Mouse (Mus musculus) embryonic facial prominence, embryonic 12.5 days (tissue): Measurements from ENCODE around the gene Dcst1. TPM values are rescaled to one million over a fixed set of nuclear protein-coding genes. Genes with fewer than 3 reads are reported as not detected.
A peak's percentile ranks its signal among the peaks of the same experiment; 100 is the strongest.

Experiments used
- ATAC-seq: fragments of 200-750 bp; cut with Nextera tagmentation; 2 replicates; pipeline ENCODE4 v1.8.0; 2017; ENCODE audit not compliant: insufficient number of reproducible peaks, insufficient read depth, low FRiP score, low TSS enrichment
- H3K27ac ChIP-seq: fragments of 300-500 bp; sonication (generic); 2 replicates; pipeline ENCODE4 v1.5.1; 2016; ENCODE audit warnings: mild to moderate bottlenecking
- H3K27me3 ChIP-seq: fragments of 300-500 bp; sonication (generic); 2 replicates; pipeline ENCODE4 v1.6.1; 2016; ENCODE audit warnings: mild to moderate bottlenecking, moderate library complexity
- H3K36me3 ChIP-seq: fragments of 300-500 bp; sonication (generic); 2 replicates; pipeline ENCODE4 v1.6.1; 2016; ENCODE audit warnings: mild to moderate bottlenecking
- H3K4me1 ChIP-seq: fragments of 300-500 bp; sonication (generic); 2 replicates; pipeline ENCODE4 v1.6.1; 2016
- H3K4me2 ChIP-seq: fragments of 300-500 bp; sonication (generic); replicated peaks from 2 replicates; pipeline ENCODE4 v1.6.1; 2016; ENCODE audit warnings: mild to moderate bottlenecking, moderate library complexity
- H3K4me3 ChIP-seq: fragments of 300-500 bp; sonication (generic); 2 replicates; pipeline ENCODE4 v1.5.1; 2016; ENCODE audit warnings: mild to moderate bottlenecking
- H3K9ac ChIP-seq: fragments of 300-500 bp; sonication (generic); 2 replicates; pipeline ENCODE4 v1.6.1; 2016; ENCODE audit warnings: mild to moderate bottlenecking, moderate library complexity
- H3K9me3 ChIP-seq: fragments of 300-500 bp; sonication (generic); 2 replicates; pipeline ENCODE4 v1.6.1; 2016; ENCODE audit warnings: mild to moderate bottlenecking, moderate library complexity
- WGBS: fragments of 180-500 bp; shearing (Covaris S2); methylation state at CpG from one replicate; pipeline ENCODE4 v1.1.7; 2016; 5-methylcytosine and 5-hydroxymethylcytosine counted together
- polyA plus RNA-seq: library from polyadenylated mRNA; unstranded; fragments of >200 nt; fragmentation: Nextera tagmentation; extraction: Ambion mirVana; gene quantifications from 2 replicates; pipeline ENCODE4 v1.2.1, GENCODE M21; 2016

The Dcst1 gene
- polyA plus RNA-seq, 1 experiment from 2014 or later = 0.32 TPM

DNA sequence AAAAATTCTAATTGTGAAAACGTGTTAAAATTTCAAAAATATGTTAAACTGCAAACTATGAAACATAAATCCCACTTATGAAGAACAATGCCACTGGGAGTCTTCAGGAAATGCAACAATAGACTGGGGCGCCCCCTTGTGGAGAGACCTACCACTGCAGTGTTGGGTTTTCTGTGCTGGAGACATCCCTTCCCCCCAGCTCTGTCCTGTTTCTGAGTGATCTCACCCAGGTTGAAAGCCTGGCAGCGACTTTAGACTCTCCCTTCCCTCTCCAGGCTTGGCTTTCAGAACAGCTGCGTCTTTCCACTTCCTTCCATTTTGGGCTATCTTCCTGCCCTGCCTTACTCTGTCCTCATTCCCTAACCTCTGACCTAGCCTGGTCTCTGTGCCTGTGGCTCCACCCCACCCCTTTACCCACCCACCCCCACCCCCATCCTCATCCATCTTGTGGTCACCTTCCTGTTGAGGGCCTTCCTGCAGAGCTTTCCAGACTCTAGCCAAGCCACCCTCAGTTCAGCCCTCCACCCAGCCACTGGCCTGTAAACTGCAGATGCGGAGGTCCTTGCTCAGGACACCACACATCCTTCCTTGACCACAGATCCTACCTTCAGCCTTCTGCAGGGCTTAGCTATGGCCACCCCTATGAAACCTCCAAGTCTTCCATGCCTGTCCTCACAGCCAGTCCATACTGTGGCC is 10.1 kb downstream of the Dcst1 start:
- ATAC-seq = no peak
- Histone ChIP-seq H3K4me2 (no peak overlapping the region), H3K9ac (no peak overlapping the region), H3K9me3 (no peaks in the 10 kb centered on the region), H3K27me3 (peaks cover 23% of the 10 kb centered on the region; the same call in 1 of the 2 replicates), H3K4me1 (peaks cover 9% of the 10 kb centered on the region), H3K4me3 (no peak overlapping the region), H3K36me3 (no peaks in the 10 kb centered on the region), H3K27ac (no peak overlapping the region)
- WGBS = 21% methylated on average over 5 of the region's 5 CpGs

GRCm38 (mm10) chr3:89351271-89351670 is 13.8 kb downstream of the Dcst1 start:
- H3K4me2 ChIP-seq = no peak overlapping the region
- peaks cover 44% of the 10 kb centered on the region for H3K27me3 ChIP-seq
- WGBS = 43% methylated on average over 5 of the region's 5 CpGs
- no peak overlapping the region for H3K4me3 ChIP-seq
- peaks cover 21% of the 10 kb centered on the region for H3K4me1 ChIP-seq
- no peak for ATAC-seq
- H3K36me3 ChIP-seq = 0 out of 2 replicates have a peak, but pooled peaks cover 8% of the 10 kb centered on the region
- H3K9me3 ChIP-seq = no peaks in the 10 kb centered on the region
- H3K27ac ChIP-seq = no peak overlapping the region
- H3K9ac ChIP-seq = no peak overlapping the region

DNA sequence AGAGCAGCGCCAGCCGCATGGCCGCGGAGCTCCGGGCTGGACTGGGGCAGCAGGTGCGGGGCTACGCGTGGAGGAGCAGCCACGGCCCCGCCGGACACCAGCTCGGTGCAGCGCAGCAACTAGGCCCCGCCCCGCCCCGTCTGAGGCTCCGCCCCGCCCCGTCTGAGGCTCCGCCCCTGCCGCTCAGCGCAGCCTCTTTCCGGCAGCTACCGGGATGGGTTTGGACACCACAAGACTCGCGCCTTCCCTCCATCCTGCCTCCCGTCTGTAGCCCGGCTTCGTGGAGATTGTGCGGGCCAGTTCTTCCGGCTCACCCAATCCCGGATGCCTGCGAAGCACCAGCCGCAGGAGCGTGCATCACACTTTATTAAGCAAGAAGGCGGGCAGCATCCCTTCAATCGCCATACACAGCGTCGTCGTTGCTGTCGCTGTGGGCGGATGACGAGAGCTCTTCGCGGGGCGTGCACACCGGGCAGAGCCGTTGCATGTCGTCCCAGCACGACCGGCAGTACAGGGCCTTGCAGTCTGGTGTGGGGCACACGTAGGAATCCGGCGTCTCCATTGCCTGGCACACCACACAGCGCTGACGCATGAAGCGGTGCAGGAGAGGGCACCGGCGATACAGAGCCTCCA is 15.1 kb downstream of the Dcst1 start, which contains the start of gene Adam15:
TSS of gene Adam15 (minus strand) at position 128 of the 633 bp plus-strand sequence.
- Histone ChIP-seq H3K9ac (peak within 1 kb of the TSS; percentile 65), H3K36me3 (peaks cover 20% of the 10 kb centered on the region; the same call in 1 of the 2 replicates), H3K4me1 (peaks cover 19% of the 10 kb centered on the region), H3K4me2 (peak within 1 kb of the TSS; percentile 97), H3K27ac (peak within 1 kb of the TSS; percentile 46; the same call in 1 of the 2 replicates), H3K27me3 (peaks cover 44% of the 10 kb centered on the region), H3K9me3 (no peaks in the 10 kb centered on the region), H3K4me3 (peak within 1 kb of the TSS; percentile 66)
- ATAC-seq = peak; percentile 81
- under 1% methylated on average over 55 of the region's 59 CpGs for WGBS

GRCm38 (mm10) chr3:89348911-89349868 is 15.9 kb downstream of the Dcst1 start:
- H3K4me1 ChIP-seq = peaks cover 17% of the 10 kb centered on the region
- ATAC-seq = no peak
- peak overlapping the region; percentile 65 for H3K9ac ChIP-seq
- peaks cover 44% of the 10 kb centered on the region for H3K27me3 ChIP-seq
- H3K4me2 ChIP-seq = peak overlapping the region; percentile 97
- peak overlapping the region; percentile 66 for H3K4me3 ChIP-seq
- peaks cover 28% of the 10 kb centered on the region for H3K36me3 ChIP-seq
- H3K27ac ChIP-seq = peak overlapping the region; percentile 46; the same call in 1 of the 2 replicates
- under 1% methylated on average over 38 of the region's 38 CpGs for WGBS
- no peaks in the 10 kb centered on the region for H3K9me3 ChIP-seq

GRCm38 (mm10) chr3:89347916-89348315 is 17.1 kb downstream of the Dcst1 start:
- WGBS = 50% methylated on average over 1 of the region's 1 CpGs
- H3K36me3 ChIP-seq = peaks cover 39% of the 10 kb centered on the region
- peaks cover 39% of the 10 kb centered on the region for H3K27me3 ChIP-seq
- peaks cover 17% of the 10 kb centered on the region for H3K4me1 ChIP-seq
- H3K4me3 ChIP-seq = no peak overlapping the region
- no peak for ATAC-seq
- no peaks in the 10 kb centered on the region for H3K9me3 ChIP-seq
- no peak overlapping the region for H3K4me2 ChIP-seq
- H3K27ac ChIP-seq = no peak overlapping the region
- no peak overlapping the region for H3K9ac ChIP-seq

GRCm38 (mm10) chr3:89346815-89347540 is 18.1 kb downstream of the Dcst1 start:
- Histone ChIP-seq H3K27ac (no peak overlapping the region), H3K9me3 (no peaks in the 10 kb centered on the region), H3K4me2 (no peak overlapping the region), H3K4me3 (no peak overlapping the region), H3K36me3 (peaks cover 48% of the 10 kb centered on the region), H3K4me1 (peaks cover 17% of the 10 kb centered on the region), H3K27me3 (peaks cover 36% of the 10 kb centered on the region), H3K9ac (no peak overlapping the region)
- 74% methylated on average over 10 of the region's 10 CpGs for WGBS
- no peak for ATAC-seq

DNA sequence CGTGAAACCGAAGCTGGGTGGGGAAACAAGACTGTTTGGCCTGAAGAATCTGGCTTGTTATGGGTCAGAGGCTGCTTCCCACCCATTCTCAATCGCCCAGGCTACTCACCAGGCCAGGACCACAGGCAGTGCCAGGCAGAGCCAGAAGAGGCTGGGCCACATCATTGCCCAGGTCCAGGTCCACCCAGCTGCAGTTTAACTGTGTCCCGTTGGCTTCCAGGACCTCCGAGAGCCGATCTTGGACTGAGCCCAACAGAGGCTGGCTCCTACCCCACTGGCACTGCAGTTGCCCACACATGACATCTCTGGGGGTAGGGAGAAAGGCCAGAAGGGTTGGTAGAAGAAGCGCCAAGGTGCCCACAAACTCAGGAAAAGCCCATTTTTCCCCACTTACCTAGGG is 21.8 kb downstream of the Dcst1 start:
- no peak overlapping the region for H3K27ac ChIP-seq
- peaks cover 49% of the 10 kb centered on the region for H3K36me3 ChIP-seq
- no peaks in the 10 kb centered on the region for H3K9me3 ChIP-seq
- no peak overlapping the region for H3K4me2 ChIP-seq
- peaks cover 15% of the 10 kb centered on the region; the same call in 1 of the 2 replicates for H3K27me3 ChIP-seq
- peaks cover 27% of the 10 kb centered on the region for H3K4me1 ChIP-seq
- WGBS = 83% methylated on average over 7 of the region's 7 CpGs
- ATAC-seq = no peak
- no peak overlapping the region for H3K4me3 ChIP-seq
- no peak overlapping the region for H3K9ac ChIP-seq

DNA sequence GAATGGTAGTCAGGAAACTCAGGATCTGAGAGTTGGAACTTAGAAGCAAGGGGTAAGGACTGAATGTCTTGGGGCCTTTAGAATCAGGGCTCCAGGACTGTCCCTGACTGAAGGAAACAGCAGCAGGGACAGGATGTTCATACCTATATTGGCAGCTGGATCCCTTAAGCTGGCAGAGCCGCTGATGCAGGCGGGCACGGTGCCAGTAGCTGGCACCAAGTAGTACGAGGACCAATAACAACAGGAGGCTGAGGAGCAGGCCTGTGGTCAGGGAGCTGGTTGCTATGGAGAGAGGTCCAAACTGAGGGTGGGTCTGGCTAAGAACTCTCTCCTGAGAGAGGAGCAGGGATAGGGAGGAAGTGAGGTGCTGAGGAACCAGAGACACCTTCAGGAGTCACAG is 23.3 kb downstream of the Dcst1 start:
- Histone ChIP-seq H3K36me3 (peaks cover 44% of the 10 kb centered on the region), H3K27me3 (0 out of 2 replicates have a peak, but pooled peaks cover 3% of the 10 kb centered on the region), H3K9ac (no peak overlapping the region; the same call in 1 of the 2 replicates), H3K4me3 (no peak overlapping the region), H3K27ac (no peak overlapping the region; the same call in 1 of the 2 replicates), H3K4me2 (no peak overlapping the region), H3K9me3 (no peaks in the 10 kb centered on the region), H3K4me1 (peaks cover 31% of the 10 kb centered on the region)
- WGBS = 94% methylated on average over 4 of the region's 4 CpGs
- ATAC-seq = no peak

DNA sequence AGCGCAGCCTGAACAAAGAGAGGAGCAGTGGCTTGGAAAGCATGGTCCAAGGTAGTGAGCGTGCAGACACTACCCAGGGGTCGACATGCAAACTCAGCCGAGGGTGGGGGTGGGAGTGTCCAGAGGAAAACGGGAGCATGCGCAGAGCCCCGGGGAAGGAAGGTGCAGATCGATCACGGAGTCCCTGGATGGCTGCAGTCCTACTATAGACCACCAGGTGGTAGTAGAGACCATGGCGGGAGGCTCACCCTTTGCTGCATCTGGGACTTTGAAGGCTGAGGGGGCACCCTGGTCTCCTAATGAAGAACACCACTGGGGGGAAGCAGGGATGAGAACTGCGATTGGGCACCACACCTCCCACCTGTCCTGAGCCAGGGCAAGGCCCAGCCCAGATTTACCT is 24.6 kb downstream of the Dcst1 start:
- Histone ChIP-seq H3K4me1 (peaks cover 43% of the 10 kb centered on the region), H3K9me3 (no peaks in the 10 kb centered on the region), H3K27me3 (no peaks in the 10 kb centered on the region), H3K9ac (peak overlapping the region; percentile 49), H3K36me3 (peaks cover 34% of the 10 kb centered on the region), H3K27ac (no peak overlapping the region), H3K4me2 (peak overlapping the region; percentile 86), H3K4me3 (peak overlapping the region; percentile 32)
- ATAC-seq = no peak
- 3% methylated on average over 11 of the region's 11 CpGs for WGBS

- Histone ChIP-seq H3K27ac (peak overlapping the region; percentile 97), H3K27me3 (no peaks in the 10 kb centered on the region), H3K36me3 (peaks cover 32% of the 10 kb centered on the region), H3K9me3 (no peaks in the 10 kb centered on the region), H3K4me2 (peak overlapping the region; percentile 86), H3K4me3 (0 out of 2 replicates have a peak overlapping the region, but pooled peaks have one; percentile 91), H3K4me1 (peaks cover 46% of the 10 kb centered on the region), H3K9ac (no peak overlapping the region)
- ATAC-seq = no peak
- WGBS = 30% methylated on average over 8 of the region's 8 CpGs
These were observed 25.6 kb downstream of the Dcst1 start for GRCm38 (mm10) chr3:89339416-89339815.
